Mouse (Mus musculus): ENCODE data around the gene Spaca1.
"Not testable (repeated sequence)": the region's sequence is repeated elsewhere in the genome, so short reads cannot be mapped to it uniquely, and the experiment has no call there.

Spaca1 gene

DNA sequence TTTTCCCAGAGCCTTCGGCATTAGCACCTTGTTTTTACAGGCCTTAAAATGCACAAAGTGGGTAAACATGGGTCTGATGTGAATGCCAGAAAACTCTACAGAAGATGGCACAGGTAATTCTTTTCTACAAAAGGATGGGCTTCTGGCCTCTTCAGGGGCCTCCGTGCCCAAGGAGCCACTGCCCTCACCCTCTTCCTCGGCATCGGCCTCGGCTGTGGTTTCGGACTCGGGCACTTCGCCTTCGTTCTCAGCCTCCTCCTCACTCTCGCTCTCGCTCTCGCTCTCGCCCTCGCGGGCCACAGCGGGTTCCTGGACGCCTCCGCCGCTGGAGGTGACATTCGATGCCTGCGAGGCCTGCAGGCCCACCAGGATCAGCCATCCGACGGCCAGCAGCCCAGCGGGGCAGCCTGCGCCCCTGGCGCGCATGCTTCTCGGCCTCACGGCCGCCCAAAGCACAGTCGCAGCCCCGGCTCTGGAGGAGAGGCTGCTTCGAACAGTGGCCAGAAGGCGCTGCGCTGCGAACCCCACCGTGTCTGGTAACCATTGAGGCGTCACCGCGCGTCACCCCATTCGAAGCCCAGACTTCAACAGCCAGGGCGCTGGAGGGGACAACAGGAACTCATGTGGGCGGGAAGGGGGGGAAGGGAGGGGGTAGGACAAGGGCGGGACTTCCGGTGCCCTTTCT is at the start of gene Spaca1:
TSS of gene Spaca1 (minus strand) at position 621 of the 685 bp plus-strand sequence.
- no peak for DNase-seq

DNA sequence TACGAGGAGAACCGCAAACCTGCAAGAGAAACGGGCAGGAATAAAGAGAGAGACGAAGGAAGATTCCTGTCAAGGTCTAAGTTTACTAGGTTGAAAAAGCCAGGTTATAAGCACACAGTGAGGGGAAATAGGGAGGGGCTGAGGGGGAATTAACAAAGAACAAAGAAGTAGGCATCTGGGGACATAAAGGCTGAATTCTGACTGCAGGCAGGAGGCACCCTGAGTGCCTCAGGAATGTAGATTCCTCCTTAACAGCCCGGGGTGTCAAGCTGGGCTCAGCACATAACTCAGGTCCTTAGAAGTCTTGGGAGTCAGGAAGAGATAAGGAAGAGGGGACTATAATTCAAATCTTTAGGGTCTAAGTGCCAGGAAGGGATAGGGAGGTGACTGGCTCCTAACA is 37.3 kb upstream of the Spaca1 start:
- DNase-seq = not testable (repeated sequence)

DNA sequence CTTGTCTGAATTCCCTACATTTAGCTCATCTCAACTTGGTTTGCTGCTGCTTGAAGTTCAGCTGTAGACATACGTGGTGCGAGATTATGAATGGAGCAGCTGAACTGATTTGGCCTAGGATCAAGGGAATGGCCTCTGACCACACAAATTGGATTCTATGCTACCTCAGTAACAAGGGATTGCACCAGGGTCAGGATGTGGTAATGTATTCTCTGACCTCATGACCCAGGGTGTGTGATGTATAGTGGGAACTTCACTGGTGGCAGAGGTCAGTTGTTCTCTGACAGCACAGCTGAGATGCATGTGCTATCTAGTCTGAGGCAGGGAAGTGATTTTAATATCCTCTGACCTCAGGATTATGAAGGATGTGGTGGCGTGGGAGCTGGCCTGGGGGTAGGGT is 31.1 kb upstream of the Spaca1 start:
- no peak for DNase-seq

DNA sequence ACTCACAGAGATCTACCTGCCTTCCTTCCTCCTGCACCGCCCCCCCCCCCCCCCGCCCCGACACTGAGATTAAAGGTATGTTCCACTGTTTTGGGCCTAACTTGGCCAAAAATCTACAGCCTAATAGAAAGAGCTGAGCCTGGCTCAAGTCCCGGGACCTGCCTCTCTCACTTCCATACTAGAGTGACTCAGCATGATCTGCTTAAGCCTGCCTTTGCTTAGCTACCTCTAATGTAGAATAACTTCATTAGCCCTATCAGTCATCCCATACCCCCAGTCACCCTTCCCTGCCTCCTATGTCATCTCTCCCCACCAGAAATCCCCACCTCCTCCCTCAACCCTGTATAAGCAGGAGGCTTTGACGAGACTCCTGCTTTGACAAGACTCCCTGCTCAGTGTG is 19.0 kb upstream of the Spaca1 start:
- DNase-seq = no peak

DNA sequence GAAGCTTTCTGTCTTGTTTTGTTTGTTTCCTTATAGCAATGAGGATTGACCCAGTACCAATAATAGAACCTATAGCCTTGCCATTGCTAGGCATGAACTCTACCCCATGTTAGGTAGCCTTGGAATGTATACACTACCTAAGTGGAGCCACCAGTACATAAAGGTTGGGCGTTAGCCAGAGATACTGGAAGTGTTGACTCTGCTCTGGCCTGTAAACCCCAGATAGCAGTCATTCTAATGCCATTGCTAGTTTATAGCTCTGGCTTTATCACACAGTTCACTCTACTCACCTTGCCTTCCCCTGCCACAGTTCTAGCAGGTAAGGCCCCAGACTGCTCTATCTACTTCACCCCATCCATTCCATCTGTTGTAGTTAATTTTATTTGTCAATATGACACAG is 8.3 kb upstream of the Spaca1 start:
- DNase-seq = no peak

DNA sequence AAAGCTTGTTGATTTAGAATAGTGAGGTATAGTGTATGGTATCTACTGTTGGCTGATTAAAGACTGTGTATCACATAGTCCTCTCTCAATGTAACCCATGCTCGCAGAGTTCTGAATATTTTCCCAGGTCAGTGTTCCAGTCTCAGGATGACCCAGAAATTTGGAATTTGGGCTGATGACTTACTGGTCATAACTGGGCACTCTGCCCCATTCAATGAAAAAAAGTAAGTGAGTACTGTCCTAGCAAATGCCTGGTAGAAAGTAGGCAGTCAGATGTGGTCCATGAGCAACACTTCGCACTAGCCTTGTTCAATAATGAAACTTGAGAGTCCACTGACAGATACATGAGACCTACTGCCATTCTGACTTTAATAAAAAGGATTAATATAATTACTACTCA is 23.2 kb downstream of the Spaca1 start:
- DNase-seq = no peak

DNA sequence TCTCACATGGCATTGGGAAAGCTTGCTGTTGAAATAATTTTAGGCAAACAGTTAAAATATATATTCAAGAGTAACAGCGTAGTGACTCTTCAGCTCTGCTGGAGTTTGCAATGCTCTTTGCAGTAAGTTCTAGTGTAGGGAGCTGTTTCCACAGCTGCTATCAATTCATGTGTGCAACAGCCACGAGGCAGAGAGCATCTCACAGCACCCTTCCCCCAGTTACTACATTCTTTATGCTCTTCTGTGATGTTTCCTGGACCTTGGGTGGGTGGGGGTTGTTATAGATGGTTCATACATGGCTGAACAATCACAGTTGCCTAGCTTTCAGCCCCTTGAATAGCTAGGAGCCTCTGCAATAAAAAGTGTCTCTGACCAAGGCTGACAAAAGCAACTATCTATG is 28.5 kb downstream of the Spaca1 start:
- no peak for DNase-seq

DNA sequence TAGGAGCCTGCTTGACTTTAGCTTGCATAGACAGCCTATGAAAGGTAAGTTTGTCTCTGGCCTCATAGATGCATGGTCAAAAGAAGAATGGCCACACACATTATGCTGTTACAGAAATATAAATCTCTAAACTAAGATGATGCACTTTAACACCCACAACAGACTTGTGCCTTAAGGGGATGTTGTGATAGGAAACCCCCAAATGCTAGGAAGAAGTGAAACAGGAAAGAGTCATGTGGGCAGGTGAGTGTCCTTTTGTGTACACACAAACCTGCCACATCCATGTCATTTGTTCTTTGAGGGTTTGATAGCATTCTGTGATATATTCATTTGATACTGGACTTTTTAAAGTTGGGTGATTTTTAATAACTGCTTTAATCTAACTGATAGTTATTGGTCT is 53.6 kb downstream of the Spaca1 start:
- no peak for DNase-seq

DNA sequence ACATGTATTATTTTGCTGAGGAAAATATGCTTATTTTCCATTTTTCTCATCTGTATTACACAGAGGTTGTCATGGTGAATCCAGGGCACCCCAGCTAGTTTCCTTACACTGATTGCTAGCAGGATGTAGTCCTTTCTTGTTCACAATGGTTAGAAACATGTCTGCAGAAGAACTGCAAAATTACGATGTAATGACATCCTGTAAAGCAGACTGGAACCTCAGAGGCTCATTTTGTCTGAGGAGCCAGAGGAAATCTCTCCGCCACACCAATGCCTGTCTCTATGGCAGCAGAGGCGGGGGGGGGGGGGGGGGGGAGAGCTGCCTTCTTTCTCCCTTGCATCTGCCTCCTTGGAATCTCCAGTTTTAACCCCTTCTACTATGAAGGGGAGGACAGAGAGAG is 57.3 kb downstream of the Spaca1 start:
- DNase-seq = no peak

DNA sequence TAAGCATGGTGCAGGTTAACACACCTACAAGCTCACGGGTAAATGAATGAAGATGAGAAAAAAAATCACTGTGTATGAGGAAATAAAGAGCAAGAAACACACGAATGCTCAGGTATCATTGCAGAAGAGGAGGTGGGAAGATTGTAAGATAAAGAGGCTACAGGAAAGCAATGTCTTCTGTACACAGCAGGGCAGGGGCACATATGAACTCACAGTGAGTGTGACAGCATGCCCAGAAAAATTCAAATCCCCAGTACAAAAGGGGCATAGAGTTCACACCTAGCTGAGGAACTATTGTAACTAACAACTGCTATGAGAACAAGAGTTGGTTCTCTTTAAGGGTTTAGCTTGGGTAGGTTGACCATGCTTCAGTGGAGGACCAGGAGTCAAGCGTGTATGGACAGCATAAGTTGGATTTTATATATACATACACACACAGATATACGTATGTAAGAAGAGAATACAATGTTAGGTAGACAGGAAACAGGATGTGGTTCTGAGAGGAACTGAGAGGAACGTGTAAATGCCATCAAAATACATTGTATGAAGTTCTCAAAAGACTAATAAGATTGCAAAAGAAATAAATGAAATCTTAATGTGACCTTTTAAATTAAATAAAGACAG is 61.4 kb downstream of the Spaca1 start:
- DNase-seq = no peak
